Mouse (Mus musculus): ENCODE results near the gene Saal1. TPM values are rescaled to one million over a fixed set of nuclear protein-coding genes. Genes with fewer than 3 reads are reported as not detected.

The Saal1 gene
- polyA plus RNA-seq, 1 experiment, result 11.2 TPM

- no peak within 1 kb of the TSS for H3ac ChIP-seq (ENCODE audit: control insufficient read depth, insufficient read length)
- TF ChIP-seq CEBPB (IDR thresholded peaks at IDR 0.05; ENCODE audit: insufficient read depth, poor library complexity, severe bottlenecking) (no peak), MYOD1 (IDR thresholded peaks at IDR 0.05; ENCODE audit: control insufficient read depth in 1 of 3, insufficient read length in 2 of 3, low read depth in 2 of 3) (no peak), POLR2AphosphoS2 (IDR thresholded peaks at IDR 0.05; ENCODE audit: insufficient read length, low read depth) (no peak)
- H3K79me2 ChIP-seq (ENCODE audit: control insufficient read depth, insufficient read depth), result no peaks in the 10 kb centered on the region
- no peak within 1 kb of the TSS for H3K4me2 ChIP-seq (ENCODE audit: low read depth)
- no peak within 1 kb of the TSS for H3K4me3 ChIP-seq
- no peaks in the 10 kb centered on the region for H3K27me3 ChIP-seq (ENCODE audit: control insufficient read depth, insufficient read depth, insufficient read length)
- H3K36me3 ChIP-seq (ENCODE audit: control insufficient read depth, insufficient read depth), result no peaks in the 10 kb centered on the region
These were observed 22.0 kb upstream of the Saal1 start, which contains the start of gene Saa4 for GRCm38 (mm10) chr7:46732458-46732857. TSS of gene Saa4 (minus strand) at chr7:46732603.

- Histone ChIP-seq H3K79me2 (ENCODE audit: control insufficient read depth, insufficient read depth) (no peaks in the 10 kb centered on the region), H3K4me3 (no peak overlapping the region), H3ac (ENCODE audit: control insufficient read depth, insufficient read length) (no peak overlapping the region)
These were observed 17.1 kb upstream of the Saal1 start for GRCm38 (mm10) chr7:46727584-46727983.

DNA sequence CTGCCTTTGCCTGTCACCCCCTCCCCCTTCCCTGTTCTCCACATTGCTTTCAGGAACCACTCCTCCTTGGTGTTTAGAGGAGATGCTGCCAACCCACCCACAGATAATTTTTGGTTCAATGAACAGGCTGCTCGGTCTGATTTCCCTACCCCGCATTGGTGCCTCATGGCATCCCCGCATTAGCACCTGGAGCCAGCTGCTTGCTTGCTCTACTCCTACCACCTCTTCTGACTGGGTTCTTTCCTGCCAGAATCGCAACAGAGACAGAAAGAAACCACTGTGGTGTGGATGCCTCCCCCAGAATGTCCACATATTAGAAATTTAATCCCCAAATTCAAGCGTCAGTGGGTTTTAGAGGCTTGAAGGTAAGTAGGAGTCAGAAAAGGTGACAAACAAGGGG, 13.9 kb upstream of the Saal1 start:
- TF ChIP-seq CEBPB (IDR thresholded peaks at IDR 0.05; ENCODE audit: insufficient read depth, poor library complexity, severe bottlenecking) (no peak), MYOD1 (IDR thresholded peaks at IDR 0.05; ENCODE audit: control insufficient read depth in 1 of 3, insufficient read length in 2 of 3, low read depth in 2 of 3) (no peak), REST (IDR thresholded peaks at IDR 0.05; ENCODE audit: insufficient read depth, insufficient read length) (no peak), MYOG (IDR thresholded peaks at IDR 0.05; ENCODE audit: control insufficient read depth in 1 of 3, insufficient read depth in 1 of 3, insufficient read length in 2 of 3, low read depth in 2 of 3) (no peak), POLR2AphosphoS2 (IDR thresholded peaks at IDR 0.05; ENCODE audit: insufficient read length, low read depth) (no peak), SRF (IDR thresholded peaks at IDR 0.05; ENCODE audit: control insufficient read depth, insufficient read length, low read depth) (no peak), MAX (IDR thresholded peaks at IDR 0.05; ENCODE audit: low read depth) (no peak), TCF3 (IDR thresholded peaks at IDR 0.05; ENCODE audit: insufficient read length, low read depth) (no peak), USF1 (IDR thresholded peaks at IDR 0.05; ENCODE audit: low read depth) (no peak), POLR2A (IDR thresholded peaks at IDR 0.05; ENCODE audit: insufficient read length, low read depth) (no peak), E2F4 (IDR thresholded peaks at IDR 0.05; ENCODE audit: insufficient read depth) (no peak), TCF12 (IDR thresholded peaks at IDR 0.05; ENCODE audit: insufficient read depth, poor library complexity, severe bottlenecking) (no peak)
- Histone ChIP-seq H3K27me3 (ENCODE audit: control insufficient read depth, insufficient read depth, insufficient read length) (no peaks in the 10 kb centered on the region), H3K36me3 (ENCODE audit: control insufficient read depth, insufficient read depth) (no peaks in the 10 kb centered on the region), H3K4me3 (no peak overlapping the region), H3K4me2 (ENCODE audit: low read depth) (no peak overlapping the region), H3K79me2 (ENCODE audit: control insufficient read depth, insufficient read depth) (no peaks in the 10 kb centered on the region), H3ac (ENCODE audit: control insufficient read depth, insufficient read length) (no peak overlapping the region)

More at GRCm38 (mm10) chr7:46727584-46727983, 17.1 kb upstream of the Saal1 start:
- TF ChIP-seq E2F4 (IDR thresholded peaks at IDR 0.05; ENCODE audit: insufficient read depth), result no peak
- H3K36me3 ChIP-seq (ENCODE audit: control insufficient read depth, insufficient read depth), result no peaks in the 10 kb centered on the region
- no peaks in the 10 kb centered on the region for H3K27me3 ChIP-seq (ENCODE audit: control insufficient read depth, insufficient read depth, insufficient read length)
- H3K4me2 ChIP-seq (ENCODE audit: low read depth), result no peak overlapping the region

DNA sequence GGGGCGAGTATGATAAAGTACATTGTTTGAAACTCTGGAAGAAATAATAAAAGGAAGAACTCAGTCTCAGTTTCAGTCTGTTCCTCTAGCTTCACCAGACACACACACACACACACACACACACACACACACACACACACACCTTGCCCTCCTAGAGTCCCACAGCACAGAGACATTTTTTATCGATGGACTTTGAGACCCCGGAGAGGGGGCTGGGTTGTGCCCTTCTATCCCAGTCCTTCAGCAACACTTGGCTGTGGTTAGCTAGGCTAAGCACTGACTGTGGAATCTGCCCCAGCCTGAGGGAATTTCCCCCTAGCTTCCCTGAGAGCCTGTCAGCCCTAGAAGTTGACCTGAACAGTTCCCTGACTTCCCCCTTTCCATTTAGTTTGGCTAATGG, 13.4 kb upstream of the Saal1 start:
- TF ChIP-seq POLR2A (IDR thresholded peaks at IDR 0.05; ENCODE audit: insufficient read length, low read depth), result no peak
- no peak for TF ChIP-seq TCF12 (IDR thresholded peaks at IDR 0.05; ENCODE audit: insufficient read depth, poor library complexity, severe bottlenecking)
- TF ChIP-seq TCF3 (IDR thresholded peaks at IDR 0.05; ENCODE audit: insufficient read length, low read depth), result no peak
- TF ChIP-seq CEBPB (IDR thresholded peaks at IDR 0.05; ENCODE audit: insufficient read depth, poor library complexity, severe bottlenecking), result no peak
- no peak for TF ChIP-seq SRF (IDR thresholded peaks at IDR 0.05; ENCODE audit: control insufficient read depth, insufficient read length, low read depth)
- TF ChIP-seq MYOD1 (IDR thresholded peaks at IDR 0.05; ENCODE audit: control insufficient read depth in 1 of 3, insufficient read length in 2 of 3, low read depth in 2 of 3), result no peak
- TF ChIP-seq MYOG (IDR thresholded peaks at IDR 0.05; ENCODE audit: control insufficient read depth in 1 of 3, insufficient read depth in 1 of 3, insufficient read length in 2 of 3, low read depth in 2 of 3), result no peak
- TF ChIP-seq POLR2AphosphoS2 (IDR thresholded peaks at IDR 0.05; ENCODE audit: insufficient read length, low read depth), result no peak
- no peak for TF ChIP-seq MAX (IDR thresholded peaks at IDR 0.05; ENCODE audit: low read depth)
- TF ChIP-seq REST (IDR thresholded peaks at IDR 0.05; ENCODE audit: insufficient read depth, insufficient read length), result no peak
- TF ChIP-seq E2F4 (IDR thresholded peaks at IDR 0.05; ENCODE audit: insufficient read depth), result no peak
- TF ChIP-seq USF1 (IDR thresholded peaks at IDR 0.05; ENCODE audit: low read depth), result no peak
- Histone ChIP-seq H3K4me2 (ENCODE audit: low read depth) (no peak overlapping the region), H3K4me3 (no peak overlapping the region), H3K36me3 (ENCODE audit: control insufficient read depth, insufficient read depth) (no peaks in the 10 kb centered on the region), H3K79me2 (ENCODE audit: control insufficient read depth, insufficient read depth) (no peaks in the 10 kb centered on the region), H3K27me3 (ENCODE audit: control insufficient read depth, insufficient read depth, insufficient read length) (no peaks in the 10 kb centered on the region), H3ac (ENCODE audit: control insufficient read depth, insufficient read length) (no peak overlapping the region)

DNA sequence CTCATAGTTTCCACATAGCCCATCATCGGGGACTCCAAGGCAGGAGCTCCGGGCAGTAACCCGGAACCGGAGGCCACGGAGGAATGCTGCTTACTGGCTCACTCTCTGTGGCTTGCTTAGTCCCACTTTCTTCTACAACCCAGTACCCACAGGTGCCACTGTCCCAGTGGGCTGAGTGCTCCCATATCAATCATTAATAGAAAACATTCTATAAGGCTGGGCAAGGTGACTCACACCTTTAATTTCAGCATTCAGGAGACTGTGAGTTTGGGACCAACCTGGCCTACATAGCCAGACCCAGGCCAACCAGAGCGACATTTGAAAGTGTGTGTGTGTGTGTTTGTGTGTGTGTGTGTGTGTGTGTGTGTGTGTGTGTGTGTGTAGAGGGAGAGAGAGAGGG, 12.9 kb upstream of the Saal1 start:
- no peaks in the 10 kb centered on the region for H3K27me3 ChIP-seq (ENCODE audit: control insufficient read depth, insufficient read depth, insufficient read length)
- no peak overlapping the region for H3K4me2 ChIP-seq (ENCODE audit: low read depth)
- no peaks in the 10 kb centered on the region for H3K36me3 ChIP-seq (ENCODE audit: control insufficient read depth, insufficient read depth)
- no peak for TF ChIP-seq TCF12 (IDR thresholded peaks at IDR 0.05; ENCODE audit: insufficient read depth, poor library complexity, severe bottlenecking)
- TF ChIP-seq POLR2A (IDR thresholded peaks at IDR 0.05; ENCODE audit: insufficient read length, low read depth), result no peak
- TF ChIP-seq TCF3 (IDR thresholded peaks at IDR 0.05; ENCODE audit: insufficient read length, low read depth), result no peak
- TF ChIP-seq MAX (IDR thresholded peaks at IDR 0.05; ENCODE audit: low read depth), result no peak
- TF ChIP-seq MYOD1 (IDR thresholded peaks at IDR 0.05; ENCODE audit: control insufficient read depth in 1 of 3, insufficient read length in 2 of 3, low read depth in 2 of 3), result no peak
- no peak for TF ChIP-seq REST (IDR thresholded peaks at IDR 0.05; ENCODE audit: insufficient read depth, insufficient read length)
- no peak overlapping the region for H3K4me3 ChIP-seq
- no peaks in the 10 kb centered on the region for H3K79me2 ChIP-seq (ENCODE audit: control insufficient read depth, insufficient read depth)
- no peak overlapping the region for H3ac ChIP-seq (ENCODE audit: control insufficient read depth, insufficient read length)
